Mouse (Mus musculus) common myeloid progenitor, adult 5-6 weeks (primary cell): ENCODE results near the gene Fam163b. TPM values are rescaled to one million over a fixed set of nuclear protein-coding genes. Genes with fewer than 3 reads are reported as not detected.

Source experiments
- ATAC-seq: replicated peaks from 2 replicates; pipeline ENCODE4 v1.8.0; 2016; ENCODE audit warnings: low read depth, mild to moderate bottlenecking, moderate TSS enrichment, inconsistent platforms; ENCODE audit not compliant: poor library complexity, severe bottlenecking
- total RNA-seq: library from RNA; stranded (forward); fragments of 200-1000, 187-1606 nt; gene quantifications from 2 replicates; pipeline ENCODE4 v1.2.3, GENCODE M21; 2017

Gene Fam163b
- total RNA-seq, 1 experiment from 2014 or later: not detected

DNA sequence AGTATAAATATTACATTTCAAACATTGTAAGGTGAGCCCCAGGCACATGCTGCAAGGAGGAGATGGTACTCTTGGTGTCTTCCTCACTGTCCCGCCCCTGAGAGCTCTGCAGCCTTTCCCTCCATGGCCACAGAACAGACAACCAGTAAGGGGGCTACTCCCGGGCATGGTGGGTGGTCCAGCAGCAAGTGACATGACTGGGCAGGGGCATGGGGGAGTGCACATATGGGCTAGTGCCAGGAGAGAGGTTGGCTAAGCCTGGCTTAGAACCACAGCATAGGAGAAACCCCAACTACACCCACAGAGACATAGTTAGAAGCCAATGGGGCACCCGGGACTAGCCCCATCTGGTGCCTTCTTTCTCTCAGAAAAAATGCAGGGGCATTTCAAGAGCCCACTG lies 6.0 kb downstream of the Fam163b start:
- ATAC-seq: no peak

DNA sequence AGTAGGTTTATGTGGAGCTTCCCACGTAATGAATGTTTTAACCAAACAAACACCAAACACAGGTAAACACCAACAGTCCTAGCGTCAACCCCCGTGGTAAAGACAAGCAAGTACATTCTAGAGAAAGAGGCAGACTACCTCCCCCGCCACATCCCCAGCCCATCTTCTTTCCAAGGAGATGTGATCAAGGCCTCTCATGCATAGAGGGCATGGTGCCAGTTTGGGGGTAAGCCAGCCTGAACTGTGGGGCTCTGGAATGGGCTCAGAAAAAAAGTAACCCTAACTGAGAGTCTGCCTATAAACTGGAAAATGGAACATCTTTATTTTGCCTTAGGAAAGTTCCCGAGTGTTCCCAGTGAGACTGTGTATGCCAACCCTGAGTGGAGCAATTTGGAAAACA lies 6.4 kb downstream of the Fam163b start:
- no peak for ATAC-seq

DNA sequence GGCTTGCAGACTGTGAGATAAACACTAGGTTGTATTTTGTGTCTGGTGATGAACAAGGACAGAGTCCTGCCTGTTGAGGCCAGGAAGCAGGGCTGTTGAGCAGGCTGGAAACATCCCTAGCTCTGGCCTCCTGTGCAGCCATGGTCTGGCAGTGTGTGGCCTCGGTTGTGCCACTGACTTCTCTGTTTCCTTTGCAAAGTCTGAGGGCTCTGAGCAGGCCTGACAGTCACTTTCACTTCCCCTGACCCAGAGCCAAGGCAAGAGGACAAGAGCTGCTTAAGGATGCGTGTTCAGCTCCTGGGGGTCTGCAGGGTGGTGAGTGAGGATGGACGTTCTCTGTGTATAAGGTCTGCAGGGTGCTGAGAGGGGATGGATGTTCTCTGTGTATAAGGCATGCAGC lies 13.3 kb downstream of the Fam163b start:
- peak; percentile 71 for ATAC-seq

DNA sequence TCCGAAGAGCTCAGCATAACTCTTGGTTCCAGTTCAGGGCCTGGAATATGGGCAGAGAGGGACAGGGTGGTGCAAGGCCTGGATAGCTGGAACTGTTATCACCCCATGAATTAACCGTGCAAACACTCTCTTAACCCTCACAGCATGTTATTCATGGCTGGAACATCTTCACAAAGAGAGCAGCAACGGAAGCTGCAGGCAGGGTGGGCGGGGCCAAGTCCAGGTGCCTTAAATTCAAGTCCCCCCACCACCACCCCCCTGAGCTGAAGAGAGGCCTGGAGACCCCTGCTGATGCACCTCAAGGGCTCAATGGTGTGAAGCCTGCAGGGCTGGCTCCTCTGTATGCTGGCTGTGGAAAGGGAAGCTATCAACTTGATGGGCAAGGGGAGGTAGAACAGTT lies 15.8 kb downstream of the Fam163b start:
- ATAC-seq: no peak

DNA sequence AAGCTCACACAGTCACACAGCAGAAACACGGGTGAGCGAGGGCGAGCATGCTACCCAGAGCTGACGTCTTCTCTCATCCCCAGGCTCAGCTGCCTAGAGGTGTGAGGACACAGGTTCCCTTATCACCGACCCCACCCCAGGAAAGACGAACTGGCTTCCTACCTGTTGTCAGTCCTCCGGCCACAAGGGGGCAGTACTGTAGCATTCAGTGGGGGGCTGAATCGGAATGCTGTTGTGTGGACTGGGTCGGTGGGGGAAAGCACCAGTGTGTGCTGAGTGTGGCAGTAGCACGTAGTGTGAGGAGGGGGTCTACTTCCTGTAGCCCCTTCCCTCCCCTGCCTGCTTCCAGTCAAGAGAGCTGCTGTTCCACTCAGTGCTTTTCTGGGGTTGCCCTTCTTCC lies 16.3 kb downstream of the Fam163b start:
- ATAC-seq: no peak

DNA sequence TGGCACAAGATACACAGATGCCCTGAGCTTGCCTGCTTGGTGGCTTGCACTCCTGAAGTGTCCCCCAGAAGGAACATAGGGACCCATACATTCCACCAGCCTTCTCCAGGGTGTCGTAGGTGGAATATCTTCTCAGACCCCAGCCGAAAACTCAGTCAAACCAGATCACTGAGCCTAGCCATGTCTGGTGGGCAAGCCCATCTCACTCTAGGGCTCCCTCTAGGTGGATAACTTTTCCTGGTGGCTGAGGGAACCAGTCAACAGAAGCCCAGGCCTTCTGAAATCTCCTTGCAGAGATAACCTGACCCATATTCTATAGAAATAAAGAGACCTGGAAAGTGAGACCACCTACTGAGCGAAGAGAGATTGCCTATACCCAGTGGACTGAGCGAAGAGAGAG lies 19.2 kb downstream of the Fam163b start:
- ATAC-seq: no peak

DNA sequence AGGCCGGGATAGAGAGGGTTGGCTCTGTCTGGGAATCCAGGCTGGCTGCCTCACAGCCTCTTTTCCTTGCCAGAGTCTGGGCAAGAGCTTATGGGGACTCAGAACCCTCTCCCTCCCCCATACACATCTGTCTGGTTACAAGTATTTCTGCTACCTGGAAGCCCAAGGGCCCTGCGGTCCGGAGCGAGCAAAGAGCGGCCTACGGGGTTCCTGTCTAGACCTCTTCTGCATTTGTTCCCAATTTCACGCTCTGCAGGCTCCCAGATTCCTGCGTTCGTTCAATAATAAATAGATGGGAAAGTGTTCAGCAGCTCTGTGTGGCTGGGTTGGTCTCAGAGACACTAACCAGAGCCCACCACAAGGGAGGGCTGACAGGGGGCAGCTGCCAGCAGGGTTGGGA lies 19.7 kb downstream of the Fam163b start:
- ATAC-seq: no peak

DNA sequence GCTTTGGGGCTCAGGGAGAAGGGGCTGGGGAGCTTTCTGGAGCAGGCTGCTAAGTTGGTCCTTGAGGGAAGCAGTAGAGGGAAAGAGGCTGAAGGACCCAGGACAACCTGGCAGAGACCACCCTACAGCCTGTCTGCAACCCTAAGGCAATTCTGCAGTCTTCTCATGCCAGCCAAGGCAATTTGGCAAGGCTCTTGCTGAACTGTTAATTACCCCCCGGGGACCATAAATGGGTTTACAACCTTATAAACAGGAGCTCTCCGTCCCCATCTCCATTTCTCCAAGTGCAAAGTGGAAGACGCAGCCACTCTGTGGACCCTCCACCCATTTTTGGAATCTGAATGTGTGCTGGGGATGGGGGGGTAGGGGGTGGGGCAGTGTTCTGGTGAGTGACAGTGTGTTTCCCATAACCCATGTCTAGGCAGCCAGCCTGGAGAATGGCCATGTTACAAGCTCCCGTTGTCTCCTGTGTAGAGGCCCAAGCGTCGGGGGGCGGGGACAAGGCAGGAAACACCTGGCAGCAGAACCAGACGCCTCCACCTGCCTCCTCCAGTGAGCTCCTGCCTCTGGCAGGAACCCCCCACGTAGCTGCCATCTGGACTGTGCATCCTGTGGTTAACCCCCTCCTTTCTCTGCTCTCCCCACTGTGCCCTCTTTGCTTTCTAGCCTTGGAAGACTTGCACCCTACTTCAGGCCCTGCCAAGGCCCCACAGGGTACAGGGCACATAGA lies 20.5 kb downstream of the Fam163b start:
- ATAC-seq: peak; percentile 87

DNA sequence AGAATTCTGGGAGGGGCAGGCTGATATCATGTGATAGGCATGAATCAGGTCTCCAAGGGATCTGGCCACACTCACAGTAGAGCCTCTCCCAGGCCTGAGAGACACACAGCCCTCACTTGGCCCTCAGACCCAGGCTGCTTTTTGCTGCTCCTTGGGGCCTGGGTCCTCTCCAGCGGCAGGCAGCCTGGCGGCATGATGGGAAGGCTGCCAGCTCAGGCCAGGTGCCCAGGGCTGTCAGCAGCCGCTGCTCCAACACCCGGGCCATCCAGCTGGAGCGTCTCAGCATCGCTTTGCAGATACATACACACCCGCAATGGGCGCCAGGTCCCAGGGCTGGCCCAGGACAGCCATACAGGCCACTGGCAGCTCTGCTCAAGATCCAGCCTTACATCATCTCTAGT lies 22.1 kb downstream of the Fam163b start:
- ATAC-seq: no peak

DNA sequence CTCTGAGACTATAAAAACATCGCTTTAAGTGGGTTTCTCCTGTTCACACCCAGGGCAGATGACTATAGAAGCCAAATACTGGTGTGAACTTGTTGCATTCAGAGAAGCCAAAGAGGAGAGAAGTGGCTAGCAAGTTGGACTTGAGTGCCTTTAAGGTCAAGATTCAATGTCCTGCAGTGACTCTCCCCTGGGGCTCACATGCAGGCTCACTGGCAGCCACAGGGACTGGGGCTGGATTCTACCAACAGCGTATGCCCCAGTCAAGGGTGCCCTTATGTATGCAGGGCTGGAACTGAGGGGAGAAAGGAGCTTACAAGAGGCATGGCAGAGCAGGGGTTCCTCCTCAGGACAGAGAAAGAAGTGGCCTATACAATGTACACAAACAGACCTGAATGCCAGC lies 22.5 kb downstream of the Fam163b start:
- ATAC-seq: no peak

DNA sequence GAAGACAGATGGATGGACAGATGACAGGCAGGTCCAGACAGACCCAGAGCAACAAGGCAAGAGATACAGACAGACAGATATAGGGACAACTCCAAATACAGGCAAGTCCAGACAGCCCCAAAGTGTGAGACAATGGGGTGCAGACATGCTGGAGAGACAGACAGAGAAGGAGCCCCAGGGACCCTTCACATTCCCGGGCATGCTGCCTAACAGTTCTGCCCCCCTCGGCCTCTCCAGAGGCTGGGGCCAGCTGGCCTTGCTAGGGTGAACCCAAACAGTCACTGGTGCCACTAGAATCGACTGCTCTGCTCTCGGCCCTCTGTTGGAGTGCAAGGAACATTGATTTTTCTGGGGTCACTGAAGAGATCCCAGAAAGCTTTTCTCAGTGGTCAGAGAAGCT lies 23.8 kb downstream of the Fam163b start:
- ATAC-seq: no peak

DNA sequence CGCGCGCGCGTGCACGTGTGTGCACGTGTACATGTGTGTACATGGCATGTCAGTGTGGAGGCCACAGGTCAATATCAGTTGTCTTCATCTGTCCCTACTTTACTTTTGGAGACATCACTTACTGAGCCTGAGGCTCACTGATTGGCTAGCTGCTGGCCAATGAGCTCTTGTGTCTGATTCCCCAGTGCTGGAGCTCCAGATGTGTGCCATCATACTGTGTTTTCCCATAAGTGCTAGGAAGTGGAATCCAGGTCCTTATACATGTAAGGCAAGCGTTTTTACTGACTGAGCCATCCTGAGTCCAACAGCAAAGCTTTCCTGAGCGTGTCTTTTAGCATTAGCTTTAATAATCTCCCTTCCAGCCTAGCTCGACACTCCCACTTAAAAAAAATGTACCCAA lies 28.1 kb downstream of the Fam163b start:
- ATAC-seq: no peak

DNA sequence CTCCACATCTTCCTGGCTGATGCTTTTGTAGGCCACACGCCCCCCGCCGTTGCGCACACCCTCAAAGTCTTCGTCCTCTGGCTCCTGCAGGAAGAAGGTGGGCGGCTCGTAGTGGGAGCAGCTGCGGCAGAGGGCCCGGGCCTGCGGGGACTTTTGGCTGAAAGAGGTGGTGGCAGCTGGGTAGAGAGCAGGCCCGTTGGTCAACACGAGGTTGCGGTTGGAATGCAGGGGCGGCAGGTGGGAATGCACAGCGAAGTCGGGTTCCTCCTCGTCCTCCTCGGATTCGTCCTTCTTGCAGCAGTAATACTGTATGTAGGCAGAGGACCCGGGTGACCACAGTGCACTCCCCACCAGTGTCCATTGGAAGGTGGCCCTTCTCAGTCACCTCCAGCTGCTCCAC lies 29.7 kb downstream of the Fam163b start:
- no peak for ATAC-seq

DNA sequence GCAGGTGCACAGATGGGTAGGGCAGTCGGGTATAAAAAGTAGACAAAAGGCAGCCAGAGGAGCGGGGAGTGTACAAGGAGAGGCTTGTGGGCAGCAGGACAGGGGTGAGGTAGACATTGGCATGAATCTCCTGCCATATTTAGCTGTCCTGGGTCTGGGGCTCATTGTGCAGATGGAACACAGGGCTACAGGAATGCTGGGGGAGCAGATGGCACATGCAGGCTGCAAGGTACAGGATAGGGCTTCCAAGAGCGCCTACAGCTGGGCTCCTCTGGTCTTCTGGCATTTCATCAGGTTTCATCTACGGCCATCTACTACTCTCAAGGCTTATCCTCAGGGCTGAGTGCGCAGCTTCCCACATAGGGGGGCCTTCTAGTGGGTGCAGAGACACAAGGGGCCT lies 33.2 kb downstream of the Fam163b start:
- no peak for ATAC-seq

DNA sequence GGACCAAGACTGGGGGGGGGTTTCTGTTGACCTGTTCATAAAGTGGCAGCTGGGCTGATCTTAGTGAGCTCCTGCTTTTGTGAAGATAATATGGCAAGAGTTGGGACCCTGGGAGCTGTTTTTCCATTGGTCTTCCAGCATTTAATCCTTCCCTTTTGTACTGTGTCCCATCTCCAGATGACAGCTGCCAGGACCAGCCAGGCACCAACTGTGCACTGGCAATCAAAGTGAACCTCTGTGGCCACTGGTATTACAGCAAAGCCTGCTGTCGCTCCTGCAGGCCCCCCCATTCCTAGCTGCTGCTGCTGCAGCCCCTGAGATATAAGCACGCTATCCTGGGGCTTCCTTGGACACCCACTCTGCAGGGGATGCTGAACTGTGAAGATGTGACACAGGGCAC lies 34.1 kb downstream of the Fam163b start:
- no peak for ATAC-seq

DNA sequence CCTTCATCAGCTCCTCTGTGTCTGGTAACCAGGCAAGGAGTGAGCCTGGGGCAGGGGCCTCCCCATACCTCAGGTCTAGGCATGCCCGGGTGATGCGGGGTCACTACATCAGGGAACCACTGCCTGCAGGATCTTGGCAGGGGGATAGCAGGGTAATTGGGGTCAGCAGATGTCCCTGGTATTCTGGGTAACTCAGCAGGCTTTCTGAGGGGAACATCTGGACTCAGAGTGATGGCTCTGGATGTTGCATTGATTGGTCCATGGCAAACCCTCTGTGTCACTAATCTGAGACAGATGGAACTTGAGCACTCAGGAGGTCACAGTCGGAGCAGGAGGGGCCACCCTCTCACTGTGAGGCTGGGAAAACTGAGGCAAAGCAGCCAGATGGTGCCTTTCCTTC lies 35.5 kb downstream of the Fam163b start:
- no peak for ATAC-seq

DNA sequence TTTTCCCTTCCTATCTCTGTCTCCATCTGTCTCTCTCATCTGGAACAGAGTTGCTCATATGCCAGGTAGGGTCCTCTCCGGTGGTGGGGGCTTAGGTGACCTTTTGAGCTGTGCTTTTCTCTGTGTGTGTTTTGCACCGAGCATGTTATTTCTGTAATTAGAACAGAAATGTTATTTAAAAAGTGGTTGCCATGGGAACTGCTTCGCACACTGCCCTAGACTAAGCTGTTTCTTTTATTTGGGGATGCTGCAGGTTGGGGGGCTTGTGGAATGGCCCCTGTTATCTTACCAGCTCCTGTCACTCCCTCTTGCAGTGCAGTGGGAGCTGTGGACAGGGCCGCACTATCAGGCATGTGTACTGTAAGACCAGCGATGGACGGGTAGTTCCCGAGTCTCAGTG lies 38.7 kb downstream of the Fam163b start:
- ATAC-seq: no peak

DNA sequence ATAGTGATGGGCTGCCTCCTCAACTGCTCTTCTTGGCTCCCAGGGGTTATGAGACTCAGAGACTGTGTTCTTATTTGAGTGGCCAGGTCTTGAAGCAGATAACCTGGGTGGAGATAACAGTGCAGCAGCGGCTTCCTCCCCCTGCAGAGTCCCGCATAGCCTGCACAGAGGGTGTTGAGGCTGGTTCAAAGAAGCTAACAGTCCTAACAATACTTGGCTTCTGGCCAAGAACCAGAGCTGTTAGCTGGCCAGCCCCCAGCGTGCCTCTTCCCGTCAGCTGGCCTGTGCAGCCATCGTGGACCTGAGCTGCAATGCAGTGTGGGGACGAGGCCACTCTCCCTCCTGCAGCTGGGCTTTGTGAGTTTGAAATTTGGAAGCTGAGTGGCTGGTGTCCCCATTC lies 44.5 kb downstream of the Fam163b start:
- ATAC-seq: peak; percentile 45; the same call in 1 of the 2 replicates

DNA sequence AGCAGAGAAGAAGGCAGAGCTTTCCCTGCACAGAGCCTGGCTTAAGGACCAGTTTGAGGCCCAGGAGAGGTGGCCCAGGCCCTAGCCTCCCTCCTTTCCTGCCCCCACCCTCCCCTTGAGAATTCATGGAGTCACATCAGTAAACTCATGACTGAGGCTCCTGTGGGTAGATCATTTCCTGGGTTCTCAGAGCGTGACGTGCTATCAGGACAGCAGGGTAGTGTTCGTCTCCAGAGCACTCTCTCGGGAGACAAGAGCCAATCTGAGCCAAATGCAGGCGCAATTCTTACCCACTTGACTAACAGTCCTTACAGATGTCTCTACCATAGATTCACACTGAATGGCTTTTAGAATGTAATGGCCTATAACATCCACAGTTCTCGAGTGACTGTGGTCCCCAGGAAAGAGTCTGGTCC lies 45.0 kb downstream of the Fam163b start:
- no peak for ATAC-seq

DNA sequence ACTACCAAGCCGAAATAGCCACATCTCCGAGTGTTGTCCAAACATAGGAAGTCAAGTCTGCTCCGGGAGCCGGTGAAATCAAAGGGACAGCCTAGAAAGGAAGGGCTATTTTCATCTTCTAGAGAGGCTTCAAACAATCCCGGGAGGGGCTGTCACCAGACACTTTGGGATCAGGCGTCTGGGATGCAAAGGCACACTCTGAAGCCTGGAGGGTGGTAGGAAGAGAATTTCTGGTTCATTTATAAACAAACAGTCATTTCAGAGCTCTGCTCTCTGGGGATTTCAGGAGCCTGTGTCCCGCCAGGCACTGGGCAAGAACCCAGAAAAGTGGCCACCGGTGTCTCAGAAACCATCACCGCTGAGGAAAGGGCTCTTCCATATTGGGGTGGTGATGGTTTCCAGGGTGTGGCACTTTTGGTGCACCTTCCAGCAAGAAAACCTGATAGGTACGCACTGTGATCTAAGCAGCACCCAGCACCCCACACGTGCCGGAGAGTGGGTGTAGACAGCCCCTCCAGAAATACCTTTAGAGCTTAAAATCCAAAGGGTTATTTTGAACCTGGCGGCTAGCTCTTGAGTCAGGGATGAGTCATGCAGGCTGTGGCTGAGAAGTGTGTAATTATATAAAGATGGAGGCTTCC lies 45.8 kb downstream of the Fam163b start:
- ATAC-seq: no peak

DNA sequence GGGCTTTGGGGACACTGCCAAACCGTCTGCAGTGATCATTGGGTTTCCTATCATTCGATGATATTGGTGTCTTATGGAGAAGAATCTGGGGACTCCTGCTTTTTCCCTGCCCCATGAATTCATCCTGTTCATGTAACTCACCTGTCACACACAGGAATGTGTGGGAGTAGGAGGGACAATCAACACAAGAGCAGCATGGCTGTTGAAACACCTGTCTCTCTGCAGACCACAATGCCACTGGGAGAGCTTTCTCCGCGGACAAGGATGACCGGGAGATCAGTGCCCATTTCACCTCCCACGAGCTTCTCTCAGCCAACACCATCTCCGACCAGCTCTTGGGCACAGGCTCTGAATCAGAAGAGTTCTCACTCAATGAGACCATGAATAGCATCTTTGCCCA lies 47.1 kb downstream of the Fam163b start:
- no peak for ATAC-seq

DNA sequence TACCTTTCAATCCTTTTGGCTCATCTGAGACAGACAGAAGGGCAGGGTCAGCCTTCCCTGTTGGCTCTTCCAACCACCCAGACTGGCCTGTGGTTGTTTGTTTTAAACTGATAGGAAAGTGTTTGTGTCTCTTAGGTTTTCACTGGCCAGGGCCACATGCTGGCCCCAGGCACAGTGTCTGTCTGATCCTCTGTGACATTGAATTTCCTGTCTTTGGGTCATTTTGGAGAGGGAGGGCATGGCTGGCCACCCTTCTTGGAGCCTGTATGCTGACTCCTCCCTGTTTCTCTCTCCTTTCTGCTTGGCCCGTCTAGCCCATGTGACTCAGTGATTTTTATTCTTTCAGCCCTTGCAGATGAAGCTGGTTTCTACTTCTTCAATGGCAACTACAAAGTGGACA lies 53.1 kb downstream of the Fam163b start:
- no peak for ATAC-seq
